Mouse (Mus musculus) midbrain, embryonic 16.5 days (tissue): ENCODE results near the gene Mdga2. TPM values are rescaled to one million over a fixed set of nuclear protein-coding genes. Genes with fewer than 3 reads are reported as not detected.

Experiments used
- ATAC-seq: fragments of 200-750 bp; cut with Nextera tagmentation; 2 replicates; pipeline ENCODE4 v1.8.0; 2017; ENCODE audit warnings: moderate TSS enrichment
- H3K27ac ChIP-seq: fragments of 300-500 bp; sonication (generic); 2 replicates; pipeline ENCODE4 v1.5.1; 2014; ENCODE audit warnings: mild to moderate bottlenecking, low read length, mixed read lengths
- H3K27me3 ChIP-seq: fragments of 300-500 bp; sonication (generic); 2 replicates; pipeline ENCODE4 v1.6.1; 2014; ENCODE audit warnings: low read depth, low read length, mixed read lengths; ENCODE audit not compliant: control insufficient read depth, insufficient read depth
- H3K36me3 ChIP-seq: fragments of 300-500 bp; sonication (generic); 2 replicates; pipeline ENCODE4 v1.6.1; 2014; ENCODE audit warnings: mild to moderate bottlenecking, low read length, moderate library complexity, mixed read lengths; ENCODE audit not compliant: control insufficient read depth, insufficient read depth
- H3K4me1 ChIP-seq: fragments of 300-500 bp; sonication (generic); 2 replicates; pipeline ENCODE4 v1.6.1; 2014; ENCODE audit warnings: mild to moderate bottlenecking, low read length, mixed read lengths; ENCODE audit not compliant: control insufficient read depth, insufficient read depth
- H3K4me2 ChIP-seq: fragments of 300-500 bp; sonication (generic); 2 replicates; pipeline ENCODE4 v1.6.1; 2014; ENCODE audit warnings: mild to moderate bottlenecking, low read length, mixed read lengths
- H3K4me3 ChIP-seq: fragments of 300-500 bp; sonication (generic); 2 replicates; pipeline ENCODE4 v1.5.1; 2014; ENCODE audit warnings: low read depth, mild to moderate bottlenecking, low read length, moderate library complexity, mixed read lengths
- H3K9ac ChIP-seq: fragments of 300-500 bp; sonication (generic); 2 replicates; pipeline ENCODE4 v1.6.1; 2014; ENCODE audit warnings: low read depth, low read length, mixed read lengths
- H3K9me3 ChIP-seq: fragments of 300-500 bp; sonication (generic); replicated peaks from 2 replicates; pipeline ENCODE4 v1.6.1; 2014; ENCODE audit warnings: mild to moderate bottlenecking, low read length, mixed read lengths; ENCODE audit not compliant: control insufficient read depth, poor library complexity, severe bottlenecking
- WGBS: fragments of 180-500 bp; shearing (Covaris S2); extraction: QIAGEN DNeasy Blood & Tissue Kit; methylation state at CpG from one replicate; pipeline ENCODE4 v1.1.7; 2014; 5-methylcytosine and 5-hydroxymethylcytosine counted together
- polyA plus RNA-seq: library from polyadenylated mRNA; unstranded; fragments of >200 nt; fragmentation: Nextera tagmentation; extraction: Ambion mirVana; gene quantifications from 2 replicates; pipeline ENCODE4 v1.2.1, GENCODE M21; 2015

Gene Mdga2
- polyA plus RNA-seq, 1 experiment from 2014 or later: 42.2 TPM

DNA sequence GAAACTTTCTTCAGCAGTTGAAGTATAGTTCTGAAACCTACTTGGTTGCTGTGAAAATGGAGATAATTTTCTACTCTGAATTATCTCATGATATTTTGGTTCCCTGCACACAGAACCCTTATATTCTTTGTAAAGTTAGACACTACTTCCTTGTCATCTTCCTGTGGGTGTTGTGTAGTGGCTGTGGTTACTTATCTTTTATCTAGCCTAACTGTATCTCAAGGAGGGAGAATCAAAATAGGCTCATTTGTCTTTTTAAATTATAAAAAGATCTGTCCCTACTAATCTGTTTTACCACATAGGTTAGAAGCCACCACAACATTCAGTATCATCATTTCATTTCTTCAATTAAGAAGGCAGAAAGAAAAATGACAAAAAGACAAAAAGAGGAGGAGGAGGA is 127.9 kb downstream of the Mdga2 start:
- Histone ChIP-seq H3K4me2 (no peak overlapping the region), H3K36me3 (no peaks in the 10 kb centered on the region), H3K27ac (no peak overlapping the region), H3K4me1 (peaks cover 3% of the 10 kb centered on the region; the same call in 1 of the 2 replicates), H3K4me3 (no peak overlapping the region), H3K9ac (no peak overlapping the region), H3K9me3 (no peaks in the 10 kb centered on the region), H3K27me3 (no peaks in the 10 kb centered on the region)
- no peak for ATAC-seq

DNA sequence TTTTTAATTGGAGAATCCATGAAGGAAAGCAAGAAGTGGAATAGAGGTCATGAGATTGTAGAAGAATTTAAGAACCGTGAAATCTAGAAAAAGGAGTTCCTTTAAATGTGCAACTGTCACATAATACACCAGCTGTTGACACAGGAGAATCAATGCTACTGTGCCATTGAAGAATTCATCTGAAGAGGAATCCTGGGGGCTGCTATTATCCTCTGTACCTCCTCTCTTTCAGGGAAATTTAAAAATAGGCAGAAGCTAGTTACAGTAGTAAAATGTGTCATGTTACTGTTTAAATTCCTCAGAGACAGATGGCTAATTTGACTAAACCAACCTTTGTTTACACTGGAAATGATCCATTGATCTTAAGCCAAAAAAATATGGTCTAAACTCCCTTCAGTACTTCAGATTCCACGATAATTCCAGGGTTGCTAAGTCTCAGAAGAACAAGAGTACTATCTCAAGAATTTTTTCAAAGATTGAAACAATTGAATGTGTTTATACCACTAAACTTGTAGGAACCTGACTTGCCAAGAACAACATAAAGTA is 131.9 kb downstream of the Mdga2 start:
- no peak overlapping the region for H3K4me3 ChIP-seq
- no peaks in the 10 kb centered on the region for H3K9me3 ChIP-seq
- H3K27ac ChIP-seq: no peak overlapping the region
- WGBS: 38% methylated on average over 2 of the region's 2 CpGs
- no peaks in the 10 kb centered on the region for H3K36me3 ChIP-seq
- no peaks in the 10 kb centered on the region for H3K27me3 ChIP-seq
- H3K9ac ChIP-seq: no peak overlapping the region
- H3K4me1 ChIP-seq: peaks cover 3% of the 10 kb centered on the region; the same call in 1 of the 2 replicates
- H3K4me2 ChIP-seq: no peak overlapping the region
- no peak for ATAC-seq

DNA sequence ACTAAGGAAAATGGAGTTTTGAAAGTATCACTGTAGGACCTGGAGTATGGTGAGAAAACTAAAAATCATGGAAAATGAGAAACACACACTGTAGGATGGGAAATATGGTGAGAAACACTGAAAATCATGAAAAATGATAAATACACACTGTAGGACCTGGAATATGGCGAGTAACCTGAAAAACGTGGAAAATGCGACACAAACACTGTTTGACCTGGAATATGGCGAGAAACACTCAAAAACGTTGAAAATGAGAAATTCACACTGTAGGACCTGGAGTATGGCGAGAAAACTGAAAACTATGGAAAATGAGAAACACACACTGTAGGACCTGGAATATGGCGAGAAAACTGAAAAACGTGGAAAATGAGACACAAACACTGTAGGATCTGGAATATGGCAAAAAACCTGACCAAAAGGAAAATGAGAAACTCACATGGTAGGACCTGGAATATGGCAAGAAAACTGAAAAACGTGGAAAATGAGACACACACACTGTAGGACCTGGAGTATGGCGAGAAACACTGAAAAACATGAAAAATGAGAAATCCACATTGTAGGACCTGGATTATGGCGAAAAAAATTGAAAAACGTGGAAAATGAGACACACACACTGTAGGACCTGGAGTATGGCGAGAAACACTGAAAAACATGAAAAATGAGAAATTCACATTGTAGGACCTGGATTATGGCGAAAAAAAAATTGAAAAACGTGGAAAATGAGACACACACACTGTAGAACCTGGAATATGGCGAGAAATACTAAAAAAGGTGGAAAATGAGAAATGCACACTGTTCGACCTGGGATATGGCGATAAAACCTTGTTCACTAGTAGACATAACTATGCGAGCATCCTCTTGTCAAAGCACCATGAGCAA is 163.0 kb downstream of the Mdga2 start:
- peak; percentile 93 for ATAC-seq
- Histone ChIP-seq H3K36me3 (0 out of 2 replicates have a peak, but pooled peaks cover 2% of the 10 kb centered on the region), H3K9ac (no peak overlapping the region), H3K4me1 (no peaks in the 10 kb centered on the region), H3K4me2 (no peak overlapping the region), H3K27ac (no peak overlapping the region), H3K9me3 (peaks cover 9% of the 10 kb centered on the region), H3K27me3 (no peaks in the 10 kb centered on the region), H3K4me3 (no peak overlapping the region)
- WGBS: 73% methylated on average over 19 of the region's 19 CpGs

DNA sequence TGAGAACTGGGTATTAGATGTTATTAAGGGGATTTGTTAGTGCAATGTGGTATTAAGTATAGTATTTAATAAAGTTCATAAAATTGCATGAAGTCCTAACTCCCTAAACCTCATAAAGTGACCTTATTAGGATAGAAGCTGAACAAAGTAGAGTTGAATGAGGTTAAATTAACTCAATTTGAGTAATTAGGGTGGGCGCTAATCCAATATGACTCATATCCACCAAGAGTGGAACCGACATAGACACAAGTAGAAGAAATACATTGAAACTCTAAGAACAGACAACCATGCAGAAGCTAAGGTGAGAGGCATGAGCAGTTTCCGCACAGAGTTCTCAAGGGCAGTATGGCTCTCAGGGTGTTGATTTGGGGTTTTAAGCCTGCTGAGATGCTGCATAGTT is 165.7 kb downstream of the Mdga2 start:
- H3K4me3 ChIP-seq: no peak overlapping the region
- no peaks in the 10 kb centered on the region for H3K4me1 ChIP-seq
- 0 out of 2 replicates have a peak, but pooled peaks cover 2% of the 10 kb centered on the region for H3K36me3 ChIP-seq
- H3K9ac ChIP-seq: no peak overlapping the region
- H3K9me3 ChIP-seq: peaks cover 9% of the 10 kb centered on the region
- ATAC-seq: no peak
- 94% methylated on average over 3 of the region's 3 CpGs for WGBS
- H3K27me3 ChIP-seq: no peaks in the 10 kb centered on the region
- no peak overlapping the region for H3K27ac ChIP-seq
- H3K4me2 ChIP-seq: no peak overlapping the region

DNA sequence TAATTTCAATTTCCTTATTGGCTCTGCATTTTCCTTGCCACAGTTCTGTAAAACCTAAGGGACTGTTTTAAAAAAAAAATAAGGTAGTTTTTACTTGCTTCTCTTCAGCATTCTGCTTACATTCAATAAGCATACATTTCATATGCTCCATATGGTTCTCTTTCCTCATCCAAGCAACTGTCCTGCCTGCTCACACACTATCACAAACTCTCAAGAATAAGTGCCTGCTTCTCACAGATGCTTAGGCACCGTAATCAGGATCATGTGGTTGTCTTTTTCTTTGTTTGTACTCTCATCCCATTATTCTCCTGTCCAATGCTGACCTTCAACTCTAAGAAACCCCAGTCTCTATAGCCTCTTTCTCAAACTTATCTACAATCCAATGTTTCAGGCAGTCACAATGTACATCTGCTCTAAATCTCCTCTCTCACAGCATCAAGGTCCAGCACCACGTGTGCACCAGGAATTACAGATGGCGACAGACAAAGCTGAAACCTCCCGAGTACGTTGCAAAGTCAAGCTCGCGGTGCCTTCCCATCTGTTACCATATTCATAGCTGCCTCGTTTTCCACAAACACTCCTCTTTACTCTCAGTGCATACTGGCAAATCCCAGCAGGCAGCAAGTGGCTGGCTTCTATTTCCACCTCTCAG is 177.1 kb downstream of the Mdga2 start:
- Histone ChIP-seq H3K4me2 (no peak overlapping the region), H3K27me3 (no peaks in the 10 kb centered on the region), H3K9me3 (no peaks in the 10 kb centered on the region), H3K4me1 (peaks cover 3% of the 10 kb centered on the region), H3K27ac (no peak overlapping the region), H3K4me3 (no peak overlapping the region), H3K36me3 (no peaks in the 10 kb centered on the region), H3K9ac (no peak overlapping the region)
- ATAC-seq: no peak
- WGBS: 48% methylated on average over 8 of the region's 8 CpGs

- Histone ChIP-seq H3K4me3 (no peak overlapping the region), H3K9me3 (no peaks in the 10 kb centered on the region), H3K27me3 (no peaks in the 10 kb centered on the region), H3K4me2 (no peak overlapping the region), H3K27ac (no peak overlapping the region), H3K36me3 (no peaks in the 10 kb centered on the region), H3K9ac (no peak overlapping the region), H3K4me1 (peaks cover 3% of the 10 kb centered on the region)
- ATAC-seq: no peak
- 93% methylated on average over 4 of the region's 4 CpGs for WGBS
Measured at GRCm38 (mm10) chr12:67041865-67042264, 180.5 kb downstream of the Mdga2 start.

DNA sequence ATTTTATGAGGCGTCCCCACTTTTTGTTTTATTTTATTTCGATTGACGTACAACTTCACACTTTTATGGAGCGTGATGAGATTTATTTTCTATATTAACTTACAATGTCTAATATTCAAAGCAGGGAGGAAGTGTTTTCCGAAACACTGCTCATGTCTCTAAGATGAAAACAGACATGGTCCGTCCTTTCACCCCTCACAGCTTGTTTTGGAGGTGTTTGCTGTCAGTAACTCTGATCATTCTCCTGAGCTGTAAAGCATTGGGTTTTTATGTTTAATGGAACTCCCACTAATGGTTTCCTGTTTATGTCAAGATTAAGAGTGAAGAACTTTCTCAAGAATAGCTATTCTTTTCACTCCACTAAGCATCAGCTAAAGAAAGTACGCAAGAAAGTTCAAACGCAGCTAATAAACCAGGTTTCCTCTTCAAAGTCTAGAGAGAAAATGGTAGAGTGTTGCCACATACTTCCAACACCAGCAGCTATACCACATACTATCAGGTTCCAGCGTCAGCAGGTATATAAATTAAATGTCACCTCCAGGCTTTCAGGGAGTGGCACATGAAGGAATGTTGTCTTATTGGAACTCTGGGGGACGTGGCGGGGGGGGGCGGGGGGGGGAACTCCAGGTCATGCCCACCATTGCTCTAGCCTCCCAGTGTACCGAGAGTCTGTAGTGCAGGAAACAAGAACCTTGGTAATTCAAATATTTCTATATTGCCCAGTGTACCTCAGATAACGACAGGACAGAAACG is 186.7 kb downstream of the Mdga2 start:
- 89% methylated on average over 15 of the region's 15 CpGs for WGBS
- ATAC-seq: no peak
- Histone ChIP-seq H3K36me3 (no peaks in the 10 kb centered on the region), H3K4me3 (no peak overlapping the region), H3K4me1 (no peaks in the 10 kb centered on the region), H3K9me3 (no peaks in the 10 kb centered on the region), H3K4me2 (no peak overlapping the region), H3K27me3 (no peaks in the 10 kb centered on the region), H3K9ac (no peak overlapping the region), H3K27ac (no peak overlapping the region)

DNA sequence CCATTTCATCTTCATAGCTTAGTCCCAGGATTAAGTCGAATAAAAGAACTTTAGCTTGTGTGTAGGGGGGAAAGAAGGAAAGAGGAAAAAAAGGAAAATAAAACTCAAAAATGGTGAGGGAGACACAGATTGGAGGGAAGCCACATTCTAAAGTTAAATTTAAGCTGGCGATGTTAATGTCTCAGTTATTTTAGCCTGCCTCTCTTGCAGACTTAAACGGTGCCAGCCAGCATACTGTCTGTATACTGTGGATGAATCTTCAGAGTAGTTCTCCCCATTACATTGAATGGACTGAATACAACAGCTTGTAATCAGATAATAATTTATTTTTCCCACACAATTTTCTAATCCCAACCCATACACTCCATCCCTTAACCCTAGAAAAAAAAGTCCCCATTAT is 205.2 kb downstream of the Mdga2 start:
- 94% methylated on average over 3 of the region's 3 CpGs for WGBS
- Histone ChIP-seq H3K36me3 (no peaks in the 10 kb centered on the region), H3K4me3 (no peak overlapping the region), H3K9ac (no peak overlapping the region), H3K27me3 (no peaks in the 10 kb centered on the region), H3K9me3 (no peaks in the 10 kb centered on the region), H3K4me2 (no peak overlapping the region), H3K27ac (no peak overlapping the region), H3K4me1 (no peaks in the 10 kb centered on the region)
- ATAC-seq: no peak
